In the genomic region with DNA sequence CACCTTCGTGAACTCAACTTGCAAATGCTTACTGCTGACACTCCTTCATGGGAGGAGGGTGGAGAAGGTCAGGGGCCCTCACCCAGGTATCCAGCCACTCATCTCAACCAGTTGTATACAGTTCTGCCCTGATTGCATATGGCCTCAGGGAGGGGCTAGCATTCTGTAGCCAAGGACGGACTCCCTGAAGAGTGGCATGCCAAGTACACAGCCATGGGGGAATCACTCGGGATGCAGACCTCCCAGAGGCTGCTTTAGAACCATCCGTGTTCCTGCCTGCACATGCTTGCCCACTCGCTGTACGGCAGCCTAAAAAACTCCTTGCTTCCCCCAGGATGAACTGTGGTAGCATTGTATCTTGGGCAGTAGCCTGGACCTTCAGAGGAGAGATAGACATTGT, we compare ENCODE assay signal across 17 mouse cellular contexts. TPM values are rescaled to one million over a fixed set of nuclear protein-coding genes. Genes with fewer than 3 reads are reported as not detected.
"Had no signal": no experiment of that assay in that cellular context is flagged by ENCODE, and none has a peak within 500 bp of the region (broad histone marks: within the 10 kb centered on the region; RNA-seq: fewer than 3 reads in every experiment).

No protein-coding gene starts in this region.

- H3K9ac ChIP-seq: neural tube, embryonic 13.5 days; neural tube, embryonic 15.5 days; stomach, embryonic 15.5 days had no signal

- H3K4me3 ChIP-seq: neural tube, embryonic 13.5 days; neural tube, embryonic 15.5 days; stomach, embryonic 15.5 days had no signal

- H3K9me3 ChIP-seq: neural tube, embryonic 13.5 days; neural tube, embryonic 15.5 days; stomach, embryonic 15.5 days had no signal

- H3K4me1 ChIP-seq: neural tube, embryonic 13.5 days; neural tube, embryonic 15.5 days had no signal

- H3K4me2 ChIP-seq: neural tube, embryonic 13.5 days; neural tube, embryonic 15.5 days; stomach, embryonic 15.5 days had no signal

- H3K36me3 ChIP-seq: neural tube, embryonic 13.5 days; neural tube, embryonic 15.5 days; stomach, embryonic 15.5 days had no signal

- H3K27ac ChIP-seq: neural tube, embryonic 13.5 days; neural tube, embryonic 15.5 days; stomach, embryonic 15.5 days; stomach, postnatal 0 days had no signal

- H3K27me3 ChIP-seq: neural tube, embryonic 13.5 days; neural tube, embryonic 15.5 days; stomach, embryonic 15.5 days had no signal

- DNase-seq: retina, postnatal 1 day; right cerebral cortex, adult 18-20 months; right cerebral cortex, postnatal 14 days; right cerebral cortex, postnatal 25 days; right cerebral cortex, postnatal 4 days; spleen, adult 18-20 months; thymus, adult 18-20 months; thymus, adult 2 months; thymus, postnatal 14 days; thymus, postnatal 25 days; thymus, postnatal 36 days; thymus, postnatal 4 days had no signal

RNA-seq across cellular contexts. Expression of gene Ehf, which starts 35.6 kb away (rescaled TPM):
- polyA plus RNA-seq: neural tube, embryonic 14.5 days; neural tube, embryonic 15.5 days had no signal
